Mouse (Mus musculus) spleen, embryonic (tissue): ENCODE results near the gene Rnf32.

ENCODE experiments used
- CTCF ChIA-PET: fragments of 350-600 bp; sonication (Branson Sonifier 250); formaldehyde crosslinking; loops from one replicate; lab custom pipeline; 2022; lab: Charles Lee

The Rnf32 gene

GRCm38 (mm10) chr5:29195570-29196263 lies at the start of gene Rnf32:
Gene Rnf32 (plus strand): TSS chr5:29195992.
- CTCF ChIA-PET, result no interaction called here

GRCm38 (mm10) chr5:29150146-29150545 lies 45.6 kb upstream of the Rnf32 start:
- CTCF ChIA-PET, result no interaction called here

GRCm38 (mm10) chr5:29159849-29160248 lies 35.9 kb upstream of the Rnf32 start:
- CTCF ChIA-PET, result no interaction called here

- CTCF ChIA-PET, result no interaction called here
These were observed 28.8 kb upstream of the Rnf32 start for GRCm38 (mm10) chr5:29166947-29167346.

GRCm38 (mm10) chr5:29170193-29170592 lies 25.6 kb upstream of the Rnf32 start:
- CTCF ChIA-PET, result no interaction called here

- CTCF ChIA-PET, result no interaction called here
These were observed 24.6 kb upstream of the Rnf32 start for GRCm38 (mm10) chr5:29171165-29171564.

- CTCF ChIA-PET, result no interaction called here
These were observed 9.0 kb upstream of the Rnf32 start for GRCm38 (mm10) chr5:29186798-29187197.

- CTCF ChIA-PET, result no interaction called here
These were observed 592 bp upstream of the Rnf32 start for GRCm38 (mm10) chr5:29195231-29195569.

GRCm38 (mm10) chr5:29196264-29196658 lies 469 bp downstream of the Rnf32 start:
- CTCF ChIA-PET, result no interaction called here

GRCm38 (mm10) chr5:29197187-29197586 lies 1.4 kb downstream of the Rnf32 start:
- CTCF ChIA-PET, result no interaction called here

- CTCF ChIA-PET, result no interaction called here
These were observed 3.2 kb downstream of the Rnf32 start for GRCm38 (mm10) chr5:29198960-29199488.

GRCm38 (mm10) chr5:29199868-29200267 lies 4.1 kb downstream of the Rnf32 start:
- CTCF ChIA-PET, result interaction anchor here (0.6 kb wide), 1 partner anchor 314 kb away, joined by 3 read pairs; no protein-coding TSS in a partner anchor

- CTCF ChIA-PET, result no interaction called here
These were observed 9.9 kb downstream of the Rnf32 start for GRCm38 (mm10) chr5:29205690-29206089.

GRCm38 (mm10) chr5:29211980-29212555 lies 16.3 kb downstream of the Rnf32 start:
- CTCF ChIA-PET, result no interaction called here

- CTCF ChIA-PET, result no interaction called here
These were observed 22.2 kb downstream of the Rnf32 start for GRCm38 (mm10) chr5:29217997-29218396.

- CTCF ChIA-PET, result no interaction called here
These were observed 28.3 kb downstream of the Rnf32 start for GRCm38 (mm10) chr5:29224089-29224488.

- CTCF ChIA-PET, result no interaction called here
These were observed 34.7 kb downstream of the Rnf32 start for GRCm38 (mm10) chr5:29230481-29230880.

GRCm38 (mm10) chr5:29238379-29238778 lies 42.6 kb downstream of the Rnf32 start:
- CTCF ChIA-PET, result no interaction called here

GRCm38 (mm10) chr5:29244769-29245168 lies 49.0 kb downstream of the Rnf32 start:
- CTCF ChIA-PET, result no interaction called here

GRCm38 (mm10) chr5:29250795-29251495 lies 55.2 kb downstream of the Rnf32 start:
- CTCF ChIA-PET, result no interaction called here

GRCm38 (mm10) chr5:29251496-29251873 lies 55.7 kb downstream of the Rnf32 start:
- CTCF ChIA-PET, result no interaction called here

GRCm38 (mm10) chr5:29253876-29254275 lies 58.1 kb downstream of the Rnf32 start:
- CTCF ChIA-PET, result no interaction called here

GRCm38 (mm10) chr5:29270879-29271278 lies 75.1 kb downstream of the Rnf32 start:
- CTCF ChIA-PET, result no interaction called here
